Mouse (Mus musculus): ENCODE measurements around the gene Wdfy1. TPM values are rescaled to one million over a fixed set of nuclear protein-coding genes. Genes with fewer than 3 reads are reported as not detected.

The Wdfy1 gene
- polyA plus RNA-seq, 1 experiment, result not detected

GRCm38 (mm10) chr1:79710216-79710615 lies 65.7 kb downstream of the Wdfy1 start:
- Histone ChIP-seq H3K27ac (ENCODE audit: insufficient read depth, low read depth, low read length) (peak overlapping the region; percentile 80), H3K4me3 (ENCODE audit: insufficient read depth, low read depth, low read length) (no peak overlapping the region), H3K4me1 (ENCODE audit: control insufficient read depth, insufficient read depth, low read length) (peaks cover 21% of the 10 kb centered on the region)
- no peak for TF ChIP-seq CTCF (IDR thresholded peaks at IDR 0.05; ENCODE audit: insufficient read depth, low read depth, low read length)
- TF ChIP-seq POLR2A (IDR thresholded peaks at IDR 0.05; ENCODE audit: insufficient read depth, low read depth, low read length), result no peak
- 41% methylated on average over 8 of the region's 8 CpGs for whole genome bisulfite sequencing

GRCm38 (mm10) chr1:79707383-79707782 lies 68.6 kb downstream of the Wdfy1 start:
- TF ChIP-seq CTCF (IDR thresholded peaks at IDR 0.05; ENCODE audit: insufficient read depth, low read depth, low read length), result no peak
- TF ChIP-seq POLR2A (IDR thresholded peaks at IDR 0.05; ENCODE audit: insufficient read depth, low read depth, low read length), result no peak
- H3K27ac ChIP-seq (ENCODE audit: insufficient read depth, low read depth, low read length), result no peak overlapping the region
- 93% methylated on average over 9 of the region's 9 CpGs for WGBS
- peaks cover 16% of the 10 kb centered on the region for H3K4me1 ChIP-seq (ENCODE audit: control insufficient read depth, insufficient read depth, low read length)
- no peak overlapping the region for H3K4me3 ChIP-seq (ENCODE audit: insufficient read depth, low read depth, low read length)

GRCm38 (mm10) chr1:79706707-79707106 lies 69.2 kb downstream of the Wdfy1 start:
- TF ChIP-seq POLR2A (IDR thresholded peaks at IDR 0.05; ENCODE audit: insufficient read depth, low read depth, low read length) (no peak), CTCF (IDR thresholded peaks at IDR 0.05; ENCODE audit: insufficient read depth, low read depth, low read length) (no peak)
- peaks cover 13% of the 10 kb centered on the region for H3K4me1 ChIP-seq (ENCODE audit: control insufficient read depth, insufficient read depth, low read length)
- no peak overlapping the region for H3K27ac ChIP-seq (ENCODE audit: insufficient read depth, low read depth, low read length)
- 86% methylated on average over 3 of the region's 3 CpGs for WGBS
- H3K4me3 ChIP-seq (ENCODE audit: insufficient read depth, low read depth, low read length), result no peak overlapping the region

GRCm38 (mm10) chr1:79704672-79705071 lies 71.3 kb downstream of the Wdfy1 start:
- no peak overlapping the region for H3K4me3 ChIP-seq (ENCODE audit: insufficient read depth, low read depth, low read length)
- no peak for TF ChIP-seq CTCF (IDR thresholded peaks at IDR 0.05; ENCODE audit: insufficient read depth, low read depth, low read length)
- TF ChIP-seq POLR2A (IDR thresholded peaks at IDR 0.05; ENCODE audit: insufficient read depth, low read depth, low read length), result no peak
- 0 out of 2 replicates have a peak, but pooled peaks cover under 1% of the 10 kb centered on the region for H3K4me1 ChIP-seq (ENCODE audit: control insufficient read depth, insufficient read depth, low read length)
- H3K27ac ChIP-seq (ENCODE audit: insufficient read depth, low read depth, low read length), result no peak overlapping the region
- 89% methylated on average over 2 of the region's 2 CpGs for WGBS

- no peak for TF ChIP-seq CTCF (IDR thresholded peaks at IDR 0.05; ENCODE audit: insufficient read depth, low read depth, low read length)
- no peak for TF ChIP-seq POLR2A (IDR thresholded peaks at IDR 0.05; ENCODE audit: insufficient read depth, low read depth, low read length)
- WGBS, result 79% methylated on average over 8 of the region's 8 CpGs
- Histone ChIP-seq H3K27ac (ENCODE audit: insufficient read depth, low read depth, low read length) (no peak overlapping the region), H3K4me3 (ENCODE audit: insufficient read depth, low read depth, low read length) (no peak overlapping the region), H3K4me1 (ENCODE audit: control insufficient read depth, insufficient read depth, low read length) (no peaks in the 10 kb centered on the region)
Measured at GRCm38 (mm10) chr1:79703520-79703919, 72.4 kb downstream of the Wdfy1 start.

GRCm38 (mm10) chr1:79698506-79698905 lies 77.4 kb downstream of the Wdfy1 start:
- Histone ChIP-seq H3K27ac (ENCODE audit: insufficient read depth, low read depth, low read length) (no peak overlapping the region), H3K4me1 (ENCODE audit: control insufficient read depth, insufficient read depth, low read length) (peaks cover 5% of the 10 kb centered on the region), H3K4me3 (ENCODE audit: insufficient read depth, low read depth, low read length) (no peak overlapping the region)
- WGBS, result 90% methylated on average over 2 of the region's 2 CpGs
- TF ChIP-seq CTCF (IDR thresholded peaks at IDR 0.05; ENCODE audit: insufficient read depth, low read depth, low read length) (no peak), POLR2A (IDR thresholded peaks at IDR 0.05; ENCODE audit: insufficient read depth, low read depth, low read length) (no peak)

- H3K27ac ChIP-seq (ENCODE audit: insufficient read depth, low read depth, low read length), result no peak overlapping the region
- H3K4me3 ChIP-seq (ENCODE audit: insufficient read depth, low read depth, low read length), result no peak overlapping the region
- TF ChIP-seq POLR2A (IDR thresholded peaks at IDR 0.05; ENCODE audit: insufficient read depth, low read depth, low read length) (no peak), CTCF (IDR thresholded peaks at IDR 0.05; ENCODE audit: insufficient read depth, low read depth, low read length) (no peak)
- WGBS, result 12% methylated on average over 9 of the region's 9 CpGs
- peaks cover 5% of the 10 kb centered on the region for H3K4me1 ChIP-seq (ENCODE audit: control insufficient read depth, insufficient read depth, low read length)
Measured at GRCm38 (mm10) chr1:79697382-79697781, 78.6 kb downstream of the Wdfy1 start.

- Histone ChIP-seq H3K27ac (ENCODE audit: insufficient read depth, low read depth, low read length) (no peak overlapping the region), H3K4me1 (ENCODE audit: control insufficient read depth, insufficient read depth, low read length) (peaks cover 5% of the 10 kb centered on the region), H3K4me3 (ENCODE audit: insufficient read depth, low read depth, low read length) (no peak overlapping the region)
- TF ChIP-seq POLR2A (IDR thresholded peaks at IDR 0.05; ENCODE audit: insufficient read depth, low read depth, low read length) (no peak), CTCF (IDR thresholded peaks at IDR 0.05; ENCODE audit: insufficient read depth, low read depth, low read length) (no peak)
- WGBS, result 45% methylated on average over 5 of the region's 5 CpGs
Measured at GRCm38 (mm10) chr1:79696933-79697332, 79.0 kb downstream of the Wdfy1 start.

- WGBS, result 83% methylated on average over 3 of the region's 3 CpGs
- no peak overlapping the region for H3K27ac ChIP-seq (ENCODE audit: insufficient read depth, low read depth, low read length)
- TF ChIP-seq CTCF (IDR thresholded peaks at IDR 0.05; ENCODE audit: insufficient read depth, low read depth, low read length) (no peak), POLR2A (IDR thresholded peaks at IDR 0.05; ENCODE audit: insufficient read depth, low read depth, low read length) (no peak)
- no peak overlapping the region for H3K4me3 ChIP-seq (ENCODE audit: insufficient read depth, low read depth, low read length)
- H3K4me1 ChIP-seq (ENCODE audit: control insufficient read depth, insufficient read depth, low read length), result peaks cover 2% of the 10 kb centered on the region
Measured at GRCm38 (mm10) chr1:79692482-79692881, 83.5 kb downstream of the Wdfy1 start.

GRCm38 (mm10) chr1:79687254-79687653 lies 88.7 kb downstream of the Wdfy1 start:
- WGBS, result 88% methylated on average over 1 of the region's 1 CpGs
- Histone ChIP-seq H3K27ac (ENCODE audit: insufficient read depth, low read depth, low read length) (no peak overlapping the region), H3K4me1 (ENCODE audit: control insufficient read depth, insufficient read depth, low read length) (no peaks in the 10 kb centered on the region), H3K4me3 (ENCODE audit: insufficient read depth, low read depth, low read length) (no peak overlapping the region)
- TF ChIP-seq POLR2A (IDR thresholded peaks at IDR 0.05; ENCODE audit: insufficient read depth, low read depth, low read length), result no peak
- TF ChIP-seq CTCF (IDR thresholded peaks at IDR 0.05; ENCODE audit: insufficient read depth, low read depth, low read length), result no peak
